Mouse (Mus musculus) left cerebral cortex, adult 8-10 months (tissue): ENCODE data around the gene Mrpl21. TPM values are rescaled to one million over a fixed set of nuclear protein-coding genes. Genes with fewer than 3 reads are reported as not detected.

Source experiments
- DNase-seq, 2 experiments: peaks; one replicate each; pipeline ENCODE4 v3.0.0; 2022; ENCODE audit warnings: low spot score in 2 of 2
- total RNA-seq, 4 experiments: library from RNA; stranded (reverse); gene quantifications; 2 replicates each; pipeline ENCODE4 v1.2.4; 2022

Gene Mrpl21
- total RNA-seq, 4 experiments from 2014 or later = 43.9 to 59.3 (median 46.7) TPM

- no peak for DNase-seq
Measured at GRCm38 (mm10) chr19:3297034-3297433, 14.3 kb downstream of the Mrpl21 start.

GRCm38 (mm10) chr19:3297775-3298174 is 15.1 kb downstream of the Mrpl21 start:
- no peak for DNase-seq

GRCm38 (mm10) chr19:3304017-3304416 is 21.3 kb downstream of the Mrpl21 start:
- DNase-seq = no peak

GRCm38 (mm10) chr19:3307175-3307949 is 24.7 kb downstream of the Mrpl21 start:
- no peak for DNase-seq

- no peak for DNase-seq
Measured at GRCm38 (mm10) chr19:3319341-3319740, 36.6 kb downstream of the Mrpl21 start.

GRCm38 (mm10) chr19:3320086-3320485 is 37.4 kb downstream of the Mrpl21 start:
- DNase-seq = no peak

- no peak for DNase-seq
Measured at GRCm38 (mm10) chr19:3320801-3321200, 38.1 kb downstream of the Mrpl21 start.

- no peak for DNase-seq
Measured at GRCm38 (mm10) chr19:3321617-3322016, 38.9 kb downstream of the Mrpl21 start.

GRCm38 (mm10) chr19:3322261-3322969 is 39.7 kb downstream of the Mrpl21 start, which contains the start of gene Cpt1a:
Gene Cpt1a (plus strand): TSS chr19:3322334.
- no peak for DNase-seq

GRCm38 (mm10) chr19:3323201-3323621 is 40.5 kb downstream of the Mrpl21 start:
- DNase-seq = peak; percentile 34 to 38

GRCm38 (mm10) chr19:3323753-3324270 is 41.1 kb downstream of the Mrpl21 start:
- peak in 1 of 2 experiments; percentile 27 for DNase-seq

- peak in 1 of 2 experiments; percentile 18 for DNase-seq
Measured at GRCm38 (mm10) chr19:3324271-3324811, 41.6 kb downstream of the Mrpl21 start.

GRCm38 (mm10) chr19:3324931-3325711 is 42.4 kb downstream of the Mrpl21 start:
- DNase-seq = peak; percentile 25 to 66

- no peak for DNase-seq
Measured at GRCm38 (mm10) chr19:3325771-3326478, 43.2 kb downstream of the Mrpl21 start.

- no peak for DNase-seq
Measured at GRCm38 (mm10) chr19:3326479-3327047, 43.9 kb downstream of the Mrpl21 start.

- no peak for DNase-seq
Measured at GRCm38 (mm10) chr19:3333247-3333646, 50.5 kb downstream of the Mrpl21 start.

- DNase-seq = no peak
Measured at GRCm38 (mm10) chr19:3333694-3334515, 51.2 kb downstream of the Mrpl21 start.

GRCm38 (mm10) chr19:3334550-3334949 is 51.8 kb downstream of the Mrpl21 start:
- no peak for DNase-seq

GRCm38 (mm10) chr19:3335917-3336316 is 53.2 kb downstream of the Mrpl21 start:
- no peak for DNase-seq
